Mouse (Mus musculus) E14TG2a.4 (cell line): ENCODE results near the gene Pofut1.

Experiments
- CTCF ChIP-seq: conservative IDR thresholded peaks from 2 replicates; pipeline ENCODE4 v1.5.1; 2014; ENCODE audit warnings: low read length
- NANOG ChIP-seq: IDR thresholded peaks from 2 replicates; pipeline ENCODE4 v1.6.1; 2014; ENCODE audit warnings: borderline replicate concordance, low read length, mixed read lengths
- POU5F1 ChIP-seq: IDR thresholded peaks from 2 replicates; pipeline ENCODE4 v1.6.1; 2014; ENCODE audit warnings: low read length, borderline replicate concordance

DNA sequence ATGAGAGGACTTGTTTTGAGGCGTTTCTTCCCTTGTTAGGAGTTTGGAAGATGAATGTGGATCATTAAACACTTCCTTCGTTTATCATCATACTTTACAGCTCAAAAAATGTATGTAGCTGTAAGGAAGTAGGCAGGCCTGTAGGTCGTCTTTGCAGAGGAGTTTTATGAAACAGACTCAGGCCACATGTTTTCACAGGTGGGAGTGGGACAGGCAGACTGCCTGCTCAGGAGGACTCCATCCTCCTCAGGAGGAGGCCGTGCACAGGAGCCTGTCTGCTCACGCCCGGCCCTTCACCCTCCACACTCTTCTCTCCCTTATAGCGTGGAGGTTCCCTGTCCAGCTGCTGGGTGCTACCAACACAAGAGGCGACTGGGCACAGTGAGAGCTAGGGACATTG lies 67.8 kb downstream of the Pofut1 start:
- no peak for TF ChIP-seq CTCF
- no peak for TF ChIP-seq NANOG
- no peak for TF ChIP-seq POU5F1
